Mouse (Mus musculus): ENCODE results near the gene Med29. TPM values are rescaled to one million over a fixed set of nuclear protein-coding genes. Genes with fewer than 3 reads are reported as not detected.
A peak's percentile ranks its signal among the peaks of the same experiment; 100 is the strongest.

Gene Med29
- polyA plus RNA-seq, 1 experiment from 2014 or later = 44.8 TPM

- ATAC-seq (ENCODE audit: insufficient read depth, low FRiP score, low read depth) = no peak
- H3K9ac ChIP-seq = peak within 1 kb of the TSS; percentile 89; the same call in 1 of the 2 replicates
- no peaks in the 10 kb centered on the region for H3K9me3 ChIP-seq
- H3K27ac ChIP-seq = peak within 1 kb of the TSS; percentile 100
- H3K4me3 ChIP-seq (replicated peaks) = peak within 1 kb of the TSS; percentile 74
- peaks cover 55% of the 10 kb centered on the region for H3K4me1 ChIP-seq
- peak within 1 kb of the TSS; percentile 82 for H3K4me2 ChIP-seq
- H3K27me3 ChIP-seq (replicated peaks) = no peaks in the 10 kb centered on the region
- 40% methylated on average over 17 of the region's 17 CpGs for WGBS
- peaks cover 10% of the 10 kb centered on the region for H3K36me3 ChIP-seq
These were observed 12.1 kb downstream of the Med29 start, which contains the start of gene Zfp36 for GRCm38 (mm10) chr7:28380237-28381016. TSS of gene Zfp36 (minus strand) at chr7:28380253.

- Histone ChIP-seq H3K27me3 (replicated peaks) (no peaks in the 10 kb centered on the region), H3K36me3 (peaks cover 8% of the 10 kb centered on the region; the same call in 1 of the 2 replicates), H3K4me1 (peaks cover 55% of the 10 kb centered on the region), H3K4me3 (replicated peaks) (peak overlapping the region; percentile 74), H3K9ac (peak overlapping the region; percentile 89), H3K4me2 (peak overlapping the region; percentile 82), H3K27ac (peak overlapping the region; percentile 100), H3K9me3 (no peaks in the 10 kb centered on the region)
- peak; percentile 28; the same call in 1 of the 2 replicates for ATAC-seq (ENCODE audit: insufficient read depth, low FRiP score, low read depth)
- WGBS = under 1% methylated on average over 53 of the region's 53 CpGs
These were observed 13.5 kb downstream of the Med29 start for GRCm38 (mm10) chr7:28378769-28379651.

DNA sequence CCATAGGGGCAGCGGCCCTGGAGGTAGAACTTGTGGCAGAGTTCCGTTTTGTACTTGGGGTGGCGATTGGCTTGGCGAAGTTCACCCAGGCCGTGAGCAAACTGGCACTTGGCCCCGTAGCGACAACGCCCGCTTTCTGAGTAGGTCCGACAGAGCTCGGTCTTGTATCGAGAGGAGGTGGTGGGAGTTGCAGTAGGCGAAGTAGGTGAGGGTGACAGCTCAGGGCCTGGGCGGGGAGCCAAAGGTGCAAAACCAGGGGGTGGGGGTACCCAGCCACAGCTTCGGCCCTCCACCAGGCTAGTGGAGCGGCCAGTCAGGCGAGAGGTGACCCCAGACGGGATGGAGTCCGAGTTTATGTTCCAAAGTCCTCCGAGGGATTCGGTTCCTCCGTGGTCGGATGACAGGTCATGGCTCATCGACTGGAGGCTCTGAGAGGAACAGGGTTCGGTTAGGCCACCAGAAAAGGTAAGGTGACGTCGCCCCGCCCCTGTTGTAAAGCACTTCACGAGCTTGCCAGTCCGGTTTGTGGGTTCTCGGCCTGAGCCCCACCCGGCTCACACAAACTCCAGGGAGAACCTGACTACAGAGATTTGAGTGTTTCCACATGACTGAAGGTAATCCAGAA, 14.3 kb downstream of the Med29 start:
- peak overlapping the region; percentile 89 for H3K9ac ChIP-seq
- peaks cover 57% of the 10 kb centered on the region for H3K4me1 ChIP-seq
- H3K27me3 ChIP-seq (replicated peaks) = no peaks in the 10 kb centered on the region
- peak overlapping the region; percentile 100 for H3K27ac ChIP-seq
- H3K9me3 ChIP-seq = no peaks in the 10 kb centered on the region
- WGBS = 25% methylated on average over 32 of the region's 32 CpGs
- ATAC-seq (ENCODE audit: insufficient read depth, low FRiP score, low read depth) = no peak
- peak overlapping the region; percentile 74 for H3K4me3 ChIP-seq (replicated peaks)
- peak overlapping the region; percentile 82 for H3K4me2 ChIP-seq
- H3K36me3 ChIP-seq = peaks cover 8% of the 10 kb centered on the region; the same call in 1 of the 2 replicates

GRCm38 (mm10) chr7:28377190-28378065, 15.1 kb downstream of the Med29 start:
- Histone ChIP-seq H3K9me3 (no peaks in the 10 kb centered on the region), H3K4me3 (replicated peaks) (peak overlapping the region; percentile 74), H3K27me3 (replicated peaks) (no peaks in the 10 kb centered on the region), H3K4me1 (peaks cover 49% of the 10 kb centered on the region), H3K4me2 (peak overlapping the region; percentile 82), H3K27ac (peak overlapping the region; percentile 100), H3K36me3 (peaks cover 8% of the 10 kb centered on the region; the same call in 1 of the 2 replicates), H3K9ac (peak overlapping the region; percentile 89)
- 59% methylated on average over 18 of the region's 18 CpGs for WGBS
- ATAC-seq (ENCODE audit: insufficient read depth, low FRiP score, low read depth) = no peak

GRCm38 (mm10) chr7:28376011-28376771, 16.3 kb downstream of the Med29 start:
- Histone ChIP-seq H3K4me1 (peaks cover 40% of the 10 kb centered on the region), H3K9ac (peak overlapping the region; percentile 50; the same call in 1 of the 2 replicates), H3K4me3 (replicated peaks) (peak overlapping the region; percentile 32), H3K27ac (peak overlapping the region; percentile 100), H3K36me3 (peaks cover 8% of the 10 kb centered on the region; the same call in 1 of the 2 replicates), H3K4me2 (peak overlapping the region; percentile 82), H3K9me3 (no peaks in the 10 kb centered on the region), H3K27me3 (replicated peaks) (no peaks in the 10 kb centered on the region)
- ATAC-seq (ENCODE audit: insufficient read depth, low FRiP score, low read depth) = peak; percentile 10; the same call in 1 of the 2 replicates
- 2% methylated on average over 30 of the region's 30 CpGs for WGBS

DNA sequence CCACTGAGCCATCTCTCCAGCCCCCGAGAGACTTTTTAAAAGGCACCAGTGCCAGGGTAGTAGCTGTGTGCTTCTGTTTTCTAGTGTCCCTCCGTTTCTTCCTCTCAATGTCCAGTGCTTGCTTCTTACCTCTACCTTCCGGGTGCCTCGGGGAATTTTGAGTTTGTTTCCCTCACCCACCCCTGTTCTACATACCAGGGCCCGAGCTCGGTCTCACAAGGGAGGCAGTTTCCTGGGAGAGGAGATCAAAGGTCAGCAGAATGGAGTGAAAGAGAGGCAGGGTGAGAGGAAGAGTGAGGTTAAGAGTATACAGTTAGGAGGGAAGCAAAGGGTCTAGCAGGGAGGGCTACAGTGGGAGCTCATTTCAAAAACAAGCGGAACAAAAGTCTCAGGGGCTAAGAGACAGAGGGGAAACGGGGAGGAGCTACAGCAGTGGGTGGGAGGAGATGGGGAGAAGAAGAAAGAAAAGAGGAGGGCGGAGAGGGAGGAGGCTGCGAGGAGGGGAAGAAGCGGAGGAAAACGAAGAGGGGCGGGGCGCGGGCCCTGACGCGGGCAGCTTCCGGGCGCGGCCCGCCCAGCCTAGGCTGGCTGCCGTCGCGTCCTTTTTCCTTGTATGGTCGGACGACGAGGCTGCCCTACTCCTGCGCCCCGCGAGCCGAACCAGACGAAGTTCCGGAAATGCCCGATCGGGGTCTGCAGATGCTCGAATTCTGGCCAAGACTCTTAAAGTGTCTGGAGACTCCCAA, 17.2 kb downstream of the Med29 start:
- H3K36me3 ChIP-seq = peaks cover 8% of the 10 kb centered on the region; the same call in 1 of the 2 replicates
- peak overlapping the region; percentile 32 for H3K4me3 ChIP-seq (replicated peaks)
- WGBS = under 1% methylated on average over 34 of the region's 36 CpGs
- H3K9ac ChIP-seq = peak overlapping the region; percentile 50; the same call in 1 of the 2 replicates
- H3K9me3 ChIP-seq = no peaks in the 10 kb centered on the region
- H3K27me3 ChIP-seq (replicated peaks) = no peaks in the 10 kb centered on the region
- H3K4me2 ChIP-seq = peak overlapping the region; percentile 82
- H3K27ac ChIP-seq = peak overlapping the region; percentile 100
- ATAC-seq (ENCODE audit: insufficient read depth, low FRiP score, low read depth) = peak; percentile 45
- H3K4me1 ChIP-seq = peaks cover 40% of the 10 kb centered on the region

DNA sequence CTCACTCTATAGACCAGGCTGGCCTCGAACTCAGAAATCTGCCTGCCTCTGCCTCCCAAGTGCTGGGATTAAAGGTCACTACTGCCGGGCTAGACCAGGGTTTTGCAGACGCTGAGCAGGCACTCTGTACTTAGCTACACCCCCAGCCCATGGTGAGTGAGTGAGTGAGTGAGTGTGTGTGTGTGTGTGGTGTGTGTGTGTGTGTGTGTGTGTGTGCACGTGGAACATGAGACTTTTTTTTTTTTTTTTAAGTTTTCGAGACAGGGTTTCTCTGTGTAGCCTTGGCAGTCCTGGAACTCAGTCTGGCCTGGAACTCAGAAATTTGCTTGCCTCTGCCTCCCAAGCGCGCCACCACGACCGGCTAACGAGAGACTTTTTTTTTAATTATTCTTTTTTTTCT, 17.9 kb downstream of the Med29 start:
- WGBS = 65% methylated on average over 10 of the region's 10 CpGs
- Histone ChIP-seq H3K4me1 (peaks cover 45% of the 10 kb centered on the region), H3K4me2 (peak overlapping the region; percentile 82)

DNA sequence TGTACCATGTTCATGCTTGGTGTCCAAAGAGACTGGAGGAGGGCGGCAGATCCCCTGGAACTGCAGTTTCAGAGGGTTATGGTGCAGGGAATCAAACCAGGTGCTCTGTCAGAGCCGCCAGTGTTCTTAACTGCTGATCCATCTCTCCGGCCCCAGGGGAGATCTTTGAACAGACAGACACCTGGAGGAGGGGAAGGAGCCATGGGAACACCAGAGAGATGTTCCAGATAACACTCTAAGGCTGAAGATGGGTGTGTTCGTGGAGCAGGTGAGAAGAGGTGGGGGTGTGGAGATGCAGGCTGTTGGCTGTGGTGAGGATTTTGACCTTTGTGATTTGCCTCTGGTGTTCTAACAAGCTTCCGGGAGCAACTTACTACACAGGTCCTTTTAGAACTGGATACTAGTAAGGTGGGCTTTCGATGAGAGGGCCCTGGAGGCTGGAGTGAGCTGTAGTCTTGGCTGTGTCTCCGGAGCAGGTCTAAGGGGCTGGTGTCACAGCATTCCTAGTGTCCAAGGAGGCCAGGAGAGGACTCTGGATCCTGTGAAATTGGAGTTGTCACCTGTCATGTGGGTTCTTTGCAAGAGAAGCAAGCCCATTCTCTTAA, 18.5 kb downstream of the Med29 start:
- Histone ChIP-seq H3K9me3 (no peaks in the 10 kb centered on the region), H3K27ac (peak overlapping the region; percentile 100), H3K9ac (no peak overlapping the region), H3K4me2 (no peak overlapping the region), H3K36me3 (peaks cover 8% of the 10 kb centered on the region), H3K27me3 (replicated peaks) (no peaks in the 10 kb centered on the region), H3K4me3 (replicated peaks) (no peak overlapping the region), H3K4me1 (peaks cover 41% of the 10 kb centered on the region)
- 75% methylated on average over 7 of the region's 7 CpGs for WGBS
- no peak for ATAC-seq (ENCODE audit: insufficient read depth, low FRiP score, low read depth)

More for the DNA sequence above, 17.9 kb downstream of the Med29 start:
- Histone ChIP-seq H3K9me3 (no peaks in the 10 kb centered on the region), H3K9ac (no peak overlapping the region), H3K36me3 (peaks cover 8% of the 10 kb centered on the region), H3K4me3 (replicated peaks) (peak overlapping the region; percentile 32; the same call in 1 of the 2 replicates), H3K27ac (peak overlapping the region; percentile 100), H3K27me3 (replicated peaks) (no peaks in the 10 kb centered on the region)
- no peak for ATAC-seq (ENCODE audit: insufficient read depth, low FRiP score, low read depth)

DNA sequence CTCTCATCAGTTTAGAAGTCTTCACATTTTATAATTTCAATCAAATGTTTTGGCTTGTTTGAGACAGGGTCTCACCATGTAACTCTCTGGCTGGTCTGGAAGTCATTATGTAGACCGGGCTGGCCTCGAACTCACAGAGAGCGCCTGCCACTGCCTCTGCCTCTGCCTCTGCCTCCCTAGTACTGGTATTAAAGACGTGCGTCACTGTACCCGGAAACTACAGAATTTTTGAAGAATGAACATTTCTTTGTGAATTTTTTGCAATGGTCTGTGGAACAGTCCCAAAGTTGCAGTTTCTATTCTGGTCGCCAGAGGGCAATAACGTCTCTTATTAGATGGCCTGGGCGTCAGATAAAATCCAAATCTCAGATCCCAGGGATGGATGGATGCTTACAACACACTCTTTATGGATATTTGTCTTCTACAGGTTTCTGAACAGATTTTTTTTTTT, 19.4 kb downstream of the Med29 start:
- peaks cover 9% of the 10 kb centered on the region for H3K36me3 ChIP-seq
- H3K4me1 ChIP-seq = peaks cover 40% of the 10 kb centered on the region
- peak overlapping the region; percentile 95 for H3K27ac ChIP-seq
- H3K4me2 ChIP-seq = peak overlapping the region; percentile 69
- H3K27me3 ChIP-seq (replicated peaks) = no peaks in the 10 kb centered on the region
- WGBS = under 1% methylated on average over 9 of the region's 9 CpGs
- no peaks in the 10 kb centered on the region for H3K9me3 ChIP-seq
- peak; percentile 0; the same call in 1 of the 2 replicates for ATAC-seq (ENCODE audit: insufficient read depth, low FRiP score, low read depth)
- peak overlapping the region; percentile 63 for H3K4me3 ChIP-seq (replicated peaks)
- no peak overlapping the region; the same call in 1 of the 2 replicates for H3K9ac ChIP-seq

All from stomach, embryonic 15.5 days (tissue).